Mouse (Mus musculus): ENCODE measurements around the gene Lin28b.
"Not testable (repeated sequence)": the region's sequence is repeated elsewhere in the genome, so short reads cannot be mapped to it uniquely, and the experiment has no call there.

The Lin28b gene

DNA sequence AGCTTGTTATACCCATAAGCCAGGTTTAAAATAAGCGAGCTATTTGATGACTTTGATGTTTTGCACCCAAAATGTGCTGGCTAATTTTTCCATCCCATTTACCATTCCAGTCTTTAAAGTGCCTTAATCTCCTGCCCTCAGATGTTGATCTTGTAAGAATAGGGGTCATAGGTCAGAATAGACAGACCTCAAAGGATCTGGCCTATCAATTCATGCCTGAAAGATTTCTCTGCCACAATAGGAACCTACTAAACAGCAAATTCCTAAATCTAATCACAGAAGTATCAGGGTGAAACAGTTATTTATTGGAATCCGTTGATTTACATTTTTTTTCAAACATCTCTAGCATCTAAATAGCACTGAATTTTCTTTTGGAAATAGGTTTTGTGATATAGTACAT lies 74.5 kb downstream of the Lin28b start:
- peak; percentile 52 for DNase-seq (ENCODE audit: low spot score)

DNA sequence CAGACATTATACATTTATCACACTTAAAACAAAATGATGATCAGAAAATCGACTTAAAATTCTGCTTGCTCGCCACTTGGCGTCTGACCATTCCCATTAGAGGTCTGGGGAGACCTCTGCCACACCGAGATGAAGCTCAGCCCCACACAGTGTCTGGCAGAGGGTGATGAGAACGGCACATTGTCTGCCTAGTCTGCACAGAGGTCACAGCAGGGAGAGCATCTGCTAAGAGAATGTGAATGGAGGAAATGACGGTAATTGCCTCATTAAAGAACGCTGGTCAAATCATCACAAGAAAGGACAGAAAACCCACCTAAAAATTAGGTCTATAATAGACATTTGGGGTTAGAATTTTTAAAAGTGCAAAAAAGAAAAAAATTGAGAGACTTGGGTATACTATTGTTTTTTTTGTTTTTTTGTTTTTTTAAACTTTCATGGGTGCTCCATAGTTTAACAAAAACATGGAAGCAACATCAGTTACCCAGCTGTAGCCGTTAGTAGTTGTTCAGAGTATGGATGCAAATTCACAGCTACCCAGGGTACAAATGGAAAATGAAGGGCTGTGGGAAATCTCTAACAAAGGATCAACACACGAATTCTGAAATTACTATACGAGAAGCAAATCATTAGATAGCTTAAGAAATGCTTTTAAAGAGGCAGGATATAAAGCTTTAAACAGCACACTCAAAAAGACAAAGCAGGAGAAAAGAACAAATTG lies 75.4 kb downstream of the Lin28b start:
- DNase-seq (ENCODE audit: low spot score), result peak; percentile 77

DNA sequence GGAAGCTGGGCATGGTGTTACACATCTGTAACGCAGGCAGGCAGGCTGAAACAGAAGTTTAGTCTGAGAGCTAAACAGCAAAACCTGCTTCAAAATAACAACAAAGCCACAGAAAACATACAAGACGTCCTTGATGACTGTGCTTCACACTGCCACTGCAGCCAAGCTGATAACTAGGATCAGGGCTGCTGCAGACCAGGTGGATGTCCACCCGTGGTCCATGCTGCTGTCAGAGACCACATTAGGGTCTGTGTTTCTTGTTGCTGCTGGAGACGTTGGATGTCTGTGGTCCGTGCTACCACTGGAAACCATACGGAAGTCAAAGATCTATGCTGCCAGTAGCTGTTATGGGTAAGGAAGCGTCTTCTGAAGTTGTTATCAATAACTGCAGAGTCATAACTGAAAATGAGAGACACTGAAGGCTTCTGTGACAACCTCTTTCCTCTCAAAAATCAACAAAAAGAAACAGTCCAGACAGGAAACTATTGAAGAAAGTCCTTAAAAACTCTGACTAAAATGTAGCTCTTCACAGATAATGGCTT lies 86.4 kb downstream of the Lin28b start:
- DNase-seq (ENCODE audit: low spot score), result no peak

DNA sequence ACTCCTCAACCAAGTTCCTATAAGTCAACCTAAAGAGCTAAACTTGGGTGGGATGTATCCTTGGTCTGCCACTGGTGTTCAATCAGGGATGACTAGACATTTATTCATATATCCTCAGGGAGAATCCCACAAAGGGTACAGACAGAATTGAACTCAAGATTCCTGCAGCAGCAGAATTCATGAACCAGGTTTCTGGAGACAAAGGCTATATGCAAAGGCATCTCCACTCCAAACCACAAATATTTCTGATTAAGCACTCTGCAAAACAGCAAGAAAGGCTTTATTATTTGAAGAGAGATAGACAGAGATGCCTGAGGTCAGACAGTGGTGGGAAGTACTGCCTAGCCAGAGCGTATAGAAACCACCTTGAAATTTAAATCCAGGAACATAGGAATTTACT lies 88.0 kb downstream of the Lin28b start:
- no peak for DNase-seq (ENCODE audit: low spot score)

GRCm38 (mm10) chr10:45382637-45382958 lies 103.6 kb downstream of the Lin28b start:
- DNase-seq (ENCODE audit: low spot score), result no peak

GRCm38 (mm10) chr10:45381937-45382636 lies 104.1 kb downstream of the Lin28b start:
- peak; percentile 71 for DNase-seq (ENCODE audit: low spot score)

- DNase-seq (ENCODE audit: low spot score), result no peak
These were observed 107.9 kb downstream of the Lin28b start for GRCm38 (mm10) chr10:45378269-45378668.

DNA sequence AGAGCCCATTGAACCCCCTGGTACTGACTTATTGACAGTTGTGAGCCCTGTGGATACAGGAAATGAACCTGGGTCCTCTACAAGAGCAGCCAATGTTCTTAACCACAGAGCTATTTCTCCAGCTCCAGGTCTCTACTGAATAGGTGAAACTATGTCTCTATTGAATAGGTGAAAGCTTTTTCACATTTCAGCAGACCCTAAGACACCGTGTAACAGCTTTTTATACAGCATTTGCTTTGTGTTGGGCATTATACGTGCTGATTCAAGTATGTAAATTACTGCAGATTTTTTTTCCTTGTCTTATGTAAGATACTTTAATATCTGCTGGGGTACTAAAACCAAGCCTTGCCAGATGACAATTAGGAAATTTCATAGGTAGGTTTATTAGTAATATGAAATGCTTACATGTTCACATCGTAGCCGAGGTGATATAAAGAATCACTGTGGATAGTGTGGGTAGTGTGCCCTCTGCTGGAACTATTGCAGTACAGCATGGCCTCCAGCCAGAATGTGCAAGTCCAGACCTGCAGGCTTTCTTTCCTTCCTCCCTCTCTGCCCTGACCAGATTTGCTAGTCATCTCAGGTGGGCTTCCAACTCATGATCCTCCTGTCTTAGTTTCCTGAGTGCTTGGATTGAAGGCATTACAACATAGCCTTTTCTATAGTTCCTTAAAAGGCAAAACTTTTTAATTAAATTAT lies 113.1 kb downstream of the Lin28b start:
- DNase-seq (ENCODE audit: low spot score), result peak; percentile 89

- DNase-seq (ENCODE audit: low spot score), result no peak
These were observed 115.7 kb downstream of the Lin28b start for GRCm38 (mm10) chr10:45370545-45370944.

- no peak for DNase-seq (ENCODE audit: low spot score)
These were observed 116.6 kb downstream of the Lin28b start for GRCm38 (mm10) chr10:45369639-45370038.

- peak; percentile 32 for DNase-seq (ENCODE audit: low spot score)
These were observed 119.0 kb downstream of the Lin28b start for GRCm38 (mm10) chr10:45366987-45367705.

DNA sequence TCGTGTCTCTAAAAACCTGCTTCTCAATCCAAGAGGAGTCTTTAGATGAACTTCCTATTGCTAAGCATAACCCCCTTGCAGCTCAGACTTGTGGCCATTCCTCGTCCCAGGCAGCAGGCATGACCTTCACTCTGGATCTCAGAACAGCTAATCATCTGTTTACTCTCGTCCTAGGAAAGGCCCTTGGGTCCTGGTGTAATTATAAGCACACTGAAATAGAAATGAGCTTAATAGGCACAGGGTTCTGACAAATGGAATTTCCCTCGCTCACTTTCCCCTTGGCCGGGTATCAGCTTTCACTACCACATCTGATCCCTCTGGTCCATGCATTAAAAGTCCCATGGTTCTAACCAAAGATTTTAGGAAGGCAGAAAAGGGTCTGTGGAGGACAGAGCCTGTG lies 122.8 kb downstream of the Lin28b start:
- no peak for DNase-seq (ENCODE audit: low spot score)

DNA sequence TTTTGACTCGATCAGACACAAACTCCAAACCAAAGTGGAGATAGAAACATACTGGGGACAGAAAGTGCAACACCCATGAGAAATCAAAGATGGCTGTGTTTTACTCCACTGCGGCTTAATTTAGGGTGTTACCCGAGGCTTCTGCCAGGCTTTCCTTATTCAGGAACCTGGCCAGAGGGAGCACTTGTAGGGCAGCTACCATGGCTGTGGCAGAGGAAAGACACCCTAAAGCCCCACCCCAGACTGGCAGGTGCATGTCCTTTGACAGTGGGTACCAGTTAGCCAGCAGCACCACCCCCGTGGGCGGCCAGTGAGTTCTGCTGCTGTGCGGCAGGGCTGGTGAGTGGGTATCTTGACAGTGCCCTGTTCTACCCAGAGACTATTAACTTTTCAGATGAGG lies 130.1 kb downstream of the Lin28b start:
- DNase-seq (ENCODE audit: low spot score), result no peak

- not testable (repeated sequence) for DNase-seq (ENCODE audit: low spot score)
These were observed 138.1 kb downstream of the Lin28b start for GRCm38 (mm10) chr10:45348143-45348542.

- DNase-seq (ENCODE audit: low spot score), result no peak
These were observed 141.0 kb downstream of the Lin28b start for GRCm38 (mm10) chr10:45345217-45345616.

- no peak for DNase-seq (ENCODE audit: low spot score)
These were observed 141.8 kb downstream of the Lin28b start for GRCm38 (mm10) chr10:45344381-45344780.

DNA sequence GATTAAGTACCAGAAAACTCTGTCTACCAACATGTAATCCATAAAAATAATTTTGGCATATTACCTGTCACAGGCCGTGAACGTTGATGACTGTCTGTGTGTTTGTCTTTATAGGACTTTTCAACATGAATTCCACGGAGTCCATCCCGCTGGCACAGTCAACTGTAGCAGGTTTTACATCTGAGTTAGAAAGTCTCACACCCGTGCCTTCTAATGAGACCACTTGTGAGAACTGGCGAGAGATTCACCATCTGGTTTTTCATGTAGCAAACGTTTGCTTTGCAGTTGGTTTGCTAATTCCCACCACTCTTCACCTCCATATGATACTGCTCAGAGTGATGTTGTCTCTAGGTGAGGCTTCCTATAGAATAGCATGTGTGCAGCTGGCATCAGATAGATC lies 147.1 kb downstream of the Lin28b start:
- no peak for DNase-seq (ENCODE audit: low spot score)

DNA sequence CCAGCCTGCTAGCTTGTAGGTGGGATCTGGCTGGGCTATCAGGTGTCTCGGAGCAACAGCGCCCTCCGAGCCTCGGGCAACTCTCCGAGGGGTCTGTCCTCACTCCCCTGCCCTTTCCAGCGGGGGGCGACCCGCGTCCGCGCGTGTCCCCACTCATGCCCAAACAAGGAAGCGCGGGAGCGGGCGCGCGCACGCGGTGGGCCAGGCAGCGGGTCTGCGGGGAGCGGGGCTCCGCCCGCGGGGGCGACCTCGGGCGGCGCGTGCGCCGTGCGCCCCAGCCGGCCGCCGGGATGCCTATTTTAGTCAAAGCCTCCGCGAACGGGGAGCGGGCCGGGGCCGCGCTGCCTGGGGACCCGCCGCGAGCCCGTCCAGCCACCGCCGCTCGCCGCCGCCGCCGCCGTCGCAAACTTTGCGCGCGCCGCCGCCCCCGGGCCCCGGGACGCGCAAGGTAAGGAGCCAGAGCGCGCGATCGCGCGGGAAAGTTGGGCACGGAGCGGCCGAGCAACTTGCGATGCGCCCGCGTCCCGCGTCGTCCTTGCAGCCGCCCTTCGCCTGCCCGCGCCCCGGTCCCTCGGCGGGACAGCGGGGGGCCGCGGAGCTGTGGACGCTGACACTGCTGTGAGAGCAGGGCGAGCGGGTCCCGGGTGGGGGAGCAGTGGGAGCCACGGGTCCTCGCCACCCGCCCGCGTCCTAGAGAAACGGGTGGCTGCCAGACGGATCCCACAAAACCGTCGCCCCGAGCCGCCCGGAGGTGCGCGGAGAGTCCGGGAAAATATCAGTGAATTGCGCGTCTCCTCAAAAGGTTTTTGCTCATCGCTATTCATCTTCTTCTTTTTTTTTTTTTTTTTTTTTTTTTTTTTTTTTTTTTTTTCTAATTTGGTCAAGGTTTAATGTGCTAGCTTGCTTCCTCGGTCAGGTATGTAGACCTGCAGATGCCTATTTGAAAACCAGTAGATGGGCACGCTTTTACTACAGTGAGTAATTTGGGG lies 150.5 kb downstream of the Lin28b start, which contains the start of gene Bves:
TSS of gene Bves (plus strand) at position 339 of the 989 bp plus-strand sequence.
- peak; percentile 67 for DNase-seq (ENCODE audit: low spot score)

DNA sequence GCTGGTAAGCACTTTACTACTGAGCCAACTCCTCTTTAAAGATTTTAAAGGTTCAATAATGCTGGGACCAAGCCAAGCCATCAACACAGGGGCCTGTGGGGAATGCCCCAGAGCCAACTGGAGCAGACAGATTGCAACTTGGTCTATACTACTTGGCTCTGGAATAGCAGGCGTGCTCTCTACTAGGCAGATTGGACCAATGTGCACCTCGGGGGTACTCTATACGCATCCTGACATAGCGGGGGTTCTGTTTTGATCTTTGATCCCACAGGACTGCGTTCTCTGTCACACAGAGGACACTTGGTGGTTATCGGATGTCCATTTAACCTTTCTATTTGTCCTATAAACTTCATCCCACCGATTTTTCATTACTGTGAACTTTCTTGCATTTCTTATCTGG lies 151.3 kb downstream of the Lin28b start:
- DNase-seq (ENCODE audit: low spot score), result no peak

DNA sequence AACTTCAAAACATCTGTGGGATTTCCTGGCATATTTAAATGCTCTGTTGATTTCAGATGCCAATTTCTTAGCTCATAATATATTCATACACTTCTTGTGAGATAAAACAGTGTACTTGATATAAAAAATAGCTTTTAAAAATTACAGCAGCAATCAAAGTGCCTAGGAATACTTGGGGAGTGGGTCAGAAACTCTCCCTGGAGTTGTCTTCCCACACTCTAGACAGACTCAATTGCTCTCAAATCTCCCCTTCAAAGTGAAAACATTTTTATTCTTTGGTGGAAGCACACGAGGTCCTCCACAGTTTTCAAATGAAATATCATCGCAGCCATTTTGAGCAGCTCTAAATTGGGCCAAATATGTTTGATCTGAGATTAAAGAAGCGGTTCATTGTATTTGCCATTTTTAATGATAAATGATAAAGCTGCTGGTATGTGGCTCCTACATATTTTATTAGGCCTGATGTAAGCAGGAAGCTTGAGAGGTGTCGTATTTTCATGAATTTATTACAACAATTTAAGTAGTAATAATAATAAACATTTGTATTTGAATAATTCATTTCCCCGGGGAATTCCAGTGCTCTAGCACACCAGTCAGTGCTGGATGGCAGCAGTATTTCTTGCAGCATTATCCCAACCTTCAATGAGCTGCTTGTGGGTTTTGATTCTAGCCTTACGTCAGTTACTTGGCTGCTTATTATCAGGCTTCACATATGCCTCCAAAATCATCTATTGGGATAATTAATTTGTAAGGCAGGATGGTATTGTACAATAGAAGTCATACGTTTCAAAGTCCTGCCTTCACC lies 157.8 kb downstream of the Lin28b start:
- DNase-seq (ENCODE audit: low spot score), result no peak

Measured in retina, embryonic 14.5 days (tissue).